Mouse (Mus musculus): ENCODE measurements around the gene B4galt5.
A peak's percentile ranks its signal among the peaks of the same experiment; 100 is the strongest.

Gene B4galt5

DNA sequence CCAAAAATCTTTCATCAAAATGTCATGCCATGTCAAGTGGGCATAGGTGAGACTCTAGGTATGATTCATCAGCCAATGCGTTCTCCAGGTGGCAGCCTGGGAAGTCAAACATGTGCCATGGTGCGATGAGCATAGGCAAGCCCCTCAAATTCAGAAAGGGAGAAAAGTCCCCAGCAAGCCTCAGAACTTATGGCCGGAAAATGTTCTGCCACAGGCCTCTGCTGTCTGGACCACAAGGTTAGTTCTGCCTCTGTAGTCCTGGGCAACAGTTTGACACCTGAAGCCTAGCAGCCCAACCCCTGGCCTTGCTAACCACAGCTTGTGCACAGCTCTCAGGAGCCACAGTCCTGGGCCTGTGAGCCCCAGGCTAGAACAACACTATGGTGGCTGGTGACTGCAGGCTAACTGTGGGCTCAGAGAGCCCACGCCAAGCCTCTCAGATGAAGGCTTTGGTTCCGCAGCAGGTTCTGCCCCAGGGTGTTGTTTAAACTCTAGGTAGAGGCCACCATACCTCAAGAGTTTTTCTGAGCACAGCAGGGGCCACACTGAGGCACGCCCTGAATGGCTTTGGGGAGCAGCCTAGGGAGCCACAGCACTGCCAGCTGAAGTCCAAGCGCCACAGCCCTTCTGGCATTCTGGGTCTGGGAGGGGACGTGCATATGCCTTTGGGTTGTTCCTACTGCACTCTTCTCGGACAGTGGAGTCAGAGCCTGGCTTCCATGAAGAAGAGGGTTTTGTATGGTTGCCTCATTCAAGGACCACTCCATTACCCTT, 14.5 kb upstream of the B4galt5 start:
- DNase-seq (ENCODE audit: extremely low read depth, low read depth) = no peak

DNA sequence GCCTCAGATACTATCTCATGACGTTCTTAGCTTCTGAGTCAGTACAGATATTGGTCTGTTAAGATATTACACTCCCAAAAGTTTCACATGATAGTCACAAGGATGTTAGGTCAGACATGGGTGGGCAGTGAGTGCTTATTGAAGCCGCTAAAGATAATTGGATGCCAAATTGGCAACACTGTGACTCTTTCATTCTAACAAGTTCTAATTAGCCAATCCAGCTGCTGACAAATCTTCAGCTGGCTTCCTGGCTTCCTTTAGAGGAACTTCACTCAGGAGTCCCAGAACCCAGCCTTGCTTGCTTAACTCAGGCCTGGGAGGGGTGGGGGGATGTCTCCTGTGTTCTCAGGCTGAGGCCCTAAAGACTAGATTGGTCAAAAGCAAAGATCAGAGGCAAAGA, 9.5 kb upstream of the B4galt5 start:
- DNase-seq (ENCODE audit: extremely low read depth, low read depth) = no peak

DNA sequence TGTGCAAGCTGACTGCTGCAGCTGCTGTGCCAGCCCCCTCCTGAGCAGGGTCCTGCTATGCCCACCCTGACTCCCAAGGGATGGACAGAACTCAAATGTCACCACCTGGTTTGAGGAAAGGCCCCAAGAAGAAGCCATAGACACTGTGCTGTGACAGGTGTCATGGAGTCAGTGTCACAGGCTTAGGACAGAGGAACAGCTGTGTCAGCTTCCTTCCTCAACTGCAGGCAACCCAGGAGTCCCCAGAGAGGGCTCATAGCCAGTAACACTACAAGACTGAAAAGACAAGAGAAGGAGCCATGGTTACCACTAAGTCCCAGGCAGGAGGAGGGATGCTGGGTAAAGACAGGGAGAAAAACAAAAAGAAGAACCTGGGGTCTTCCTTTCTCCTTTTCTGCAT, 7.9 kb upstream of the B4galt5 start:
- DNase-seq (ENCODE audit: extremely low read depth, low read depth) = no peak

DNA sequence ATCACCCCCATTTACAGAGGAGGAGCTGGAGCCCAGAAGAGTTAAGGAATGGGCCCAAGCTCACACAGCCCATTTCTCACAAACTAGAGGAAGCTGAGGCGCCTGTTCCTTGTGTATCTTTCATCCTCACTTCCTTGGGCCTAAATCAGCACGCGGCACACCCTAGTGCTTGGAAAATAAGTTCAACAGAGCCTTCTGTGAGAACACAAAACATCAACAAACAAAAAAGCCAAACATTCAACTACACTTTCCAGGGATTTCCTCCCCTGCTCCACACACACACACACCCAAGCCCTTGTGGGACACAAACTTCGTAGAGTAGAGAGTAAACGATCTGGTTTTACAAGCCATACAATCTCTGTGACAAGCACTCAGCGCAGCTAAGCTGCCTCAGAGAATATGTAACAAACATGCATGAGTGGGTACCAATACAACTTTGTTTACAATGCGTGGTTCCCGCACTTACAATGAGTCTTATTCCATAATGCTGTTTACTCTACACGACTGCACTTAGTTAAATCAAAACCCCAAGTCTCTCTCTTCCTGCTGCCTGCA, 5.7 kb upstream of the B4galt5 start:
- DNase-seq (ENCODE audit: extremely low read depth, low read depth) = no peak

DNA sequence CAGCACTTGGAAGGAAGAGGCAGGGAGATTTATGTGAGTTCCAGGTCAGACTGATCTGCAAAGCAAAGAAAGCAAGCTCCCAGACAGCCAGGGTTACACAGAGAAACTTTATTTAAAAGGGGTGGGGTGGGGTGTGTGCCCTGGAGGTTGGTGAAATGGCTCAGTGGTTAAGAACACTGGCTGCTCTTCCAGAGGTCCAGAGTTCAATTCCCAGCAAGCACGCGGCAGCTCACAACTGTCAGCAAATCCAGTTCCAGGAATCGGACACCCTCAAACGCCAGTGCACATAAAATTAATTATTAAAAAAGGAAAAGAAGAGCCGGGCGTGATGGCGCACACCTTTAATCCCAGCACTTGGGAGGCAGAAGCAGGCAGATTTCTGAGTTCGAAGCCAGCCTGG, 5.1 kb upstream of the B4galt5 start:
- DNase-seq (ENCODE audit: extremely low read depth, low read depth) = no peak

DNA sequence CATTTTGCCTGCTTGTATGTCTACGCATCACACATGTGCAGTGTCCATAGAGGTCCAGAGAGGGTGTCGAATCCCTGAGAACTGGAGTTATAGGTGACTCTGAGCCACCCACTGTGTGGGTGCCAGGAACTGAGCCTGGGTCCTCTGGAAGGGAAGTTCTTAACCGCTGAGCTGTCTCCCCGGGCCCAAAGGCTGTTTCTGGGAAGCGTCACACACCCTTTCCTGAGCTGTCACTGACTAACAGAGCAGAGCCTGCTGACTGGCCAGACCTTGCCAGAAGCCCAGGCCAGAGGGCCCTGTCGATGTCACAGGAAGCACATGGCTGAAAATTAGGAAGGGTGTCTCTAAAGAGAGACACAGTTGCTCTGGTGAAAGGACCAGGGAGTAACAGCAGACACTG, 3.5 kb upstream of the B4galt5 start:
- DNase-seq (ENCODE audit: extremely low read depth, low read depth) = no peak

DNA sequence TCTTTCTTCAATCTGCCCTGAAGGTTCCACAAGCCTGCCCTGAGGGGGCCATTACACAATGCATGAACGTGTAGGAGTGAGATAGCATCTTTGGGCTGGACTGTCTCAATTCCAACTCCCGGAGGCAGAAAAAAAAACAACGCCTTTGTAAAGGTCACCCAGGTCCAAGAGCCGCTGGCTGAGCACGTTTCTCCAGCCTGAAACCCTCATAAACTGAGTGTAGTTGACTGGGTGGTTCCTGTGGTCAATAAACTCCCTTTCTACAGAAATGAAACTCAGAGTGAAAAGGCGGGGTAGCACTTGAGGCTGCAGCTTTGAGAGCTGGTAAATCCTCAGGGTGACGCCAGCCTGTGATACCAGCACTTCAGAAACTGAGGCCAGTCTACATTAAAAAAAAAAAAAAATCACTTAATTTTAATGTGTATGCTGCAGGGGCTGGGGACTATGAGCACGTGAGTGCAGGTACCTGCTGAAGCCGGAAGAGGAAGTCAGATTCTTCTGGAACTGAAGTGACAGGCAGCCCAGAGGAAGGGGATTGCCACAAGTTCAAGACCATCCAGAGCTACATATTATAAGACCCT, 2.5 kb upstream of the B4galt5 start:
- no peak for DNase-seq (ENCODE audit: extremely low read depth, low read depth)

DNA sequence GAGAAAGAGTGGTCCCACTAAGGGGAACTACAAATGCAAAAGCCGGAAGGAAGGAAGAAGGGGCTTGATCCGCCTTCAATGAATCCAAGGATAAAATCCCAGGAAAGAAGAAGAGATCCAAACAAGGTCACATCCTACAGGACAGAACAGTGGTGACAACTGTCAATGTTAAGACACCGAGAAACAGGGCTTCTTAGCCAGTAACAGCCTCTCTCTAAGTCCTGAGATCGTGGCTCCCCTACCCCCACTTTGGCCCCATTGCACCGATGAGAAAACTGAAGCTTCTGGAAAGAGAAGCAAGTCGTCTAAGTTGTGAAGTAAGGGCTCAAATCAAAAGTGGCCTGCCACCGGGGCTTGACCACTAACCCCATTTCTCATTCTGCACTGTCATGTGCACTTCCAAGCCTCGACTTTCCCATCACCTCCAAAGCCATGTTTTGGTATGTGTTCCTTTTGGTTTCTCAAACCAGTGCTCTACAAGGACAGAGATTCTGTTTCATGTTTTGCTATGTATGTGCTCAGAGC, 1.2 kb upstream of the B4galt5 start:
- no peak for DNase-seq (ENCODE audit: extremely low read depth, low read depth)

DNA sequence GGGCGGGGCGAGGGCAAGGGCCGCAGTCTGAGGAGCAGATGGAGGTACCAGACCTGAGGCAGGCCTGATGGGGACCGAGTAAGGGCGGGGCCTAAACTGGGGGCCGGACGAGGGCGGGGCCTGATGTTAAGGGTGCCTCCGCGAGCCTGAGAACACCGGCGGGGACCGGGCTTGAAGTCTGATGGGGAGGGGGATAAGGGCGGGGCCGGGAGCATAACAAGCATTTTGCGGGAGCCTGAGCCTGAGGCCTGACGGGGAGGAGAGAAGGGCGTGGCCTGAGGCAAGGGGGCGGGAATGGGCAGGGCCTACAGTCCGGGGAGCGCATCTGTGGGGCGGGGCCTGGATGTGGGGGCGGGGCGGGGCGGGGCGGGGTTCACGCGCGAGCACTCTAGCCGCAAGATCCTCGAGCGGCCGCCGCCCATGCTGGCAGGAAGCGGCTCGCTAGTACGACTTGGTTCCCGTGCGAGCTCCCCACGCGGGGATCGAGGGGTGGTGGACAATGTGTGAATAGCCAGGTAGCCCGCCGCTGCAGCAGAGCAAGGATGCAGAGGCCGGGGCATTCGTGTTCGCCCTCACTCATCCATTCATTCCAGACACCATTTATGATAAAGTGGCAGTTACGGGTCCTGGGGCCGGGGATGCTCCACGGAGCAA, 427 bp upstream of the B4galt5 start:
- DNase-seq (ENCODE audit: extremely low read depth, low read depth) = peak; percentile 68

DNA sequence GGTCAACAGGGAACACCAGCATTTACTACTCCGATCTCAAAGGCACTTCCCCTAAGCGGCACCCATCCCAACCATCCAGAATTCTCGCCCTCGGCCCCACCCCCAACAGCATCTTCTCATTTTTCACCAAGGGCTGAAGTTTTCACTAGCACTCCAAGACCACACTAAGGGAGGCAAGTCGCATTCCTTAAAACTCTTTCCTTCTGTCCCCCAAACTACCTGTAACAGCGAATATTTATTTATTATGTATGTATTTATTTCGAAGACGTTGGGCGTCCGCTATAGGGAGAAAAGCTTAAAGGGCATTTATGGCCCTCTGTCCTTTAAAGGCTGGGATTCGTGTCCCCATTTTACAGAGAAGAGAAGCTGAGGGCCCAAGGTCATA, 1.0 kb downstream of the B4galt5 start:
- no peak for DNase-seq (ENCODE audit: extremely low read depth, low read depth)

DNA sequence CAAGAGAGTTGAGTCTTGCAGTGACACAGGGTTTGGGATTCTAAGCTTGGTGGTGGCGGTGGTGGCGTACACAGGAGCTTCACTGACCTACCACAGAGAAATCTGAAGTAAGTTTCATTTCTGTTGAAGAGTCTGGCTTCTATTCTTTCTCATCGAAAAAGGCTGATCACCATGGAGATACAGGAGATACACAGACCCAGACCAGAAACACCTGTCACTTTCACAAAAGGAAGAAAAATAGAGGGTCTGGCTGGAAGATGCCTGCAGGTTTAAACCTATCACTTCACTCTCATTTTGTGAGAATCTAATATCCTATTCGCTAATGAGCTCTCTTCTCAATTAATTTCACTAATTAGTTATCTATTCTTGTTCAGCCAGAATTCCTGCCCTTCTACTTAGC, 1.6 kb downstream of the B4galt5 start:
- DNase-seq (ENCODE audit: extremely low read depth, low read depth) = no peak

DNA sequence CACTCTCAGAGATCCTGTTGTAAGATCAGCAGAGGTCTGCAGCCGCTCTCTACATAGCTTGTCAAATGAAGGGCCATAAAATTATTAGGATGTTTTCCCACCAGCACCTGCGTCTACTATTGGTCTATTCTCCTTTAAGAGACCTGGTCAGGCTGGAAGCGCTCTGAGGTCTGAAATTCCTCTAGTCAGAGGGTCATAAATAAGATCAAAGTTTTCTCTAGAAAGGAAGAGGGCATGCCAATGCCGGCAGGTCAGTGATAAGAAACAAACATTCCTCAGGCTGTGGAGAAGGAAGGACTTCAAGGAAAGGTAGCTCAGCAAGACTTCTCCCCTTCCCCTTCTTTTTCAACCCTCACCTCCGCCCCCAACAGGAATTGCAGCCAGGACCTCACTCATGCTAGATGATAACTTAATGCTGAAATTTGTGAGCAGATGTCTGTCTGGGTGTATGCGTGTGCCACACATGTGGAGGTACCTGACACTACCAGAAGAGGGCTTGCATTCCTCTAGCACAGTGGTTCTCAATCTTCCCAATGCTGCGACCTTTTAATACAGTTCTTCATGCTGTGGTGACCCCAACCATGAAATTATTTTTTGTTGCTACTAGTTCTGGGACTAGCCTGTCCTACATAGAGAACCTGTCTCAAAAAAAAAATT, 3.3 kb downstream of the B4galt5 start:
- no peak for DNase-seq (ENCODE audit: extremely low read depth, low read depth)

DNA sequence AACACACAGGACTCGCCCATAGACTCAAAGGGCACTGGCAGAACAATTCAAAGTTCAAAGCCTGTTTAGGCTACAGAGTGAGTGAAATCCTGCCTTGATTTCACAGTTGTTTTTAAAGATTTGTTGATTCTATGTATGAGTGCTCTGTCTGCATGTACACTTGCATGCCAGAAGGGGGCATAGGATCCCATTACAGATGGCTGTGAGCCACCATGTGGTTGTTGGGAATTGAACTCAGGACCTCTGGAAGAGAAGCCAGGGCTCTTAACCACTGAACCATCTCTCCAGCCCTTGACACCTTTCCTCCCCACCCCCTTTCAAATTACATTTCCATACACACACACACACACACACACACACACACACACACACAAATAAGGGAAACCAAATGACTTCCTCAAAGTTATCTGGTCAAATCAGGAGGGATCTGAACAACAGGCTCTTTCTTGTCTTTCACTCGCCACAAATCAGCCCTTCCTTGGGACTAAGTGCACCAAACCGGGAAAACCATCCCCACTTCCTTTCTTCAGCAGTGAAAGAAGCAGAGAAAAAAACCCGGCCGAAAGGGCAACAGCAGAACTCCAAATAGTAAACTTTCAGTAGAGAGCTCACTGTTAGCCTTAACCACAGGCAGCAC, 4.0 kb downstream of the B4galt5 start:
- no peak for DNase-seq (ENCODE audit: extremely low read depth, low read depth)

DNA sequence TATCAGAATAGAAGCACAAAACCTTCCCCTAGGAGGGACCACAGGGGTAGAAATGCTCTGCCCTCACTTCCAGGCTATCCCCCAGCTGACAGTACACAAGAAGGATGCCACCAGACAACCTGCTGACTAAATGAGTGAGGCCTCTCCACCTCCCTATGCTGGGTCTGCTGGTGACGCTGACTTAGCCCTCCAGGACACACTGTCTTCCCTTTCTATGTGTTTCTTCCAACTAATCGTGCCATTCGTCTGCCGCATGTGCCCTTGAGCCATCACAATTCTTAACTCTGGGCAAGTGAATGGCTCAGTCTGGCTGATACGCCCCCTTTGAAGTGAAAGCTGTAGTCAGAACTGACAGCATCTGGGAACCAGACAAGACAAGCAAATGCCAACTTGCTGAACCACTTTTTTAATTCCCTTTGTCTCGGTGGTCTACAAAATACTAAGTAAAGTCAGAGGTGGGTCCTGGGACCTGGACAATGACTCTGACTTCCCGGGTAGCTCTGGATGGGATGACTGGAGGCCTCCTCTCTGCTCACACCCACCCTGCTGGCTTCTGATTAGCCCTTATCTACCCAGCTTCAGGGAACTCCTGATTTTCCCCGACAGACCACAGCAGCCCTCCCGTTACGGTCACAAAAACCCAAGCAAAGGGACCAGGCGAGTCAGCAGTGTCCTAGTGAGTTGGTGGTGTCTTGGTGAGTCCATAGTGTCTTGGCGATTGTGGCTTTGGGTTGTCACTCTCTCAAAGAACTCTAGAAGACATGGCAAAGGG, 5.4 kb downstream of the B4galt5 start:
- peak; percentile 41 for DNase-seq (ENCODE audit: extremely low read depth, low read depth)

DNA sequence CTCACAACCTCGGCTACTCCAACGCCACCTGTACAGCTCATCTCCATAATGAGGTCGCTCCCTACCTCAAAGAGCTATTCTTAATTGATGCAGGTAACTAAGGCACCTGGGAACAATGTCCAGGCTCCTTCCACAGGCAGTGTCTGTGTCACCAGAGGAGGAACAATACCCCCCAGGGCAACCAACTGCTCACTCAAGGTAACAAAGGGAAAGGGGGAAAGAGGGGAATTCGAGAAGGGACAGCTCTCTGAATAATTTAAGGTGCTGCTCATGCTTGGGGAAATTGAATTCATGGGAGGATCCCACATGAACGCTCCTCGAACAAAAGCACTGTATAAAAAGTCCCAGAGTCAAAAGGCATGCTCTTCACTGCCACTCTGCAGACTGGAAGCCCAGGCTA, 6.1 kb downstream of the B4galt5 start:
- DNase-seq (ENCODE audit: extremely low read depth, low read depth) = no peak

DNA sequence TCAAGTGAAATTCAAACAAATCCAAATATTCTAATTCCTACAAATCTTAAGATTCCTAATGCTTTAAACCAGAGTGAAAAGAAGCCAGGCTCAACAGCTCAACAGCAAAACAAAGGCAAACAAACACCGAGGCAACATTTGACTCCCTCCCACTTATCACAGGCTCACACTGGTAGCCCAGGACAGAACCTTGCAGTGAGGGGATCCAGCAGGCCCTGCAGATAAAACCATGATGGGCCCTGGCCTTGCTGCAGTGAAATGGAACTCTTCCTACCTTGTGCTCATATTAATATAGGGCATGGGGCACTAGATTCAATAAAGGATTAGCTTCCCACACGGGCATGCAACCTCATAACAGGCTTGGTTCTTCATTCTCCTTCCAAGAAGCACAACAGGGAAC, 11.4 kb downstream of the B4galt5 start:
- DNase-seq (ENCODE audit: extremely low read depth, low read depth) = no peak

DNA sequence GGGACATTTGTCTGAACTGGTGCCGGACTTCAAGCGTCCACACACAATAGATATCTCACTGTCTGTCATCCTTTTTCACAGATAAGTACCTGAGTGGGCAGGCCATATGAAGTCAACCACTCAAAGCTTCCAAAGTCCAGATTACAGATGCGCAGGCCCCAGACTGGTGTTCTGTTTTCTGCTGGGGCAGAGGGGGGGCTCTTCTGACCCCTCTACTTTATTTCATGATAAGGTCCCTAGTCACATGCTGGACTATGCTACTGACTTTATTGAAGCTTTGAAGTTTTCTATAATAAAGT, 11.8 kb downstream of the B4galt5 start:
- DNase-seq (ENCODE audit: extremely low read depth, low read depth) = no peak

DNA sequence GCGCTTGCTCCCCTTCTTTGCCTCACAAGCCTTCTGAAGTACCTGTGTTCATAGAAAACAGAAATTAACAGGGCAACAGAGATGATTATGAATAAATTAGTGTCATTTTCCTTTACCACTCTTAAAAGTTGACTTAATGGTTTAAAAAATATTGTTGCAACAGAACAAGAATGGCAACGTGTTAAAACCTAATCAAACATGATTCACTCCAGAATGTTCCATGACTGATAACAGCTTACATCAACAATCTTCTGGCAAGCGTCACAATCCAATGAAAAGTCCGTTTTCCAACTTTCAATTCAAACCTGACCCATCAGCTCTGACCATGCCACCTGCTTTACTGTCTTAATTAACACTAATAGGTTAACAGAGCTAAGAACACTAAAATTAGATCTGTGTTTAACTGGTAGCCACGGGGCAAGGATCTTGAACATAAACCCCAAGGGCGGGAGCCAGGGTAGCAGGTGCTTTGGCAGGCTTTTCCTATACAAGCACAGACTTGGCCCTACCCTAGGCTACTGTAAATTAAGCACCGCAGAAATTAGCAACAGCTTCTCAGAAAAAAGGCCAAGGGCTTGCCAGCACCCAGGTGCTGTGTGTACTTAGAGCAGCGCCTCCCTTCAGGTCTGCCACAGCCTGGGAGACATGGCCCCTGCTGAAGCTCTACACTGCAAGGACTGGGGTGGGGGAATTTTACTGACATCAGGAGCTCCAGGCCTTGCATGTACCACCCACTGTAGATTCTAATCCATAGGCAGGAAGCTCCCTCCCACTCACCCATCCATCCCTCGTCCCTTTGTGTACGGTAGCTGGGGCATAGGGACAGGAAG, 12.4 kb downstream of the B4galt5 start:
- DNase-seq (ENCODE audit: extremely low read depth, low read depth) = no peak

DNA sequence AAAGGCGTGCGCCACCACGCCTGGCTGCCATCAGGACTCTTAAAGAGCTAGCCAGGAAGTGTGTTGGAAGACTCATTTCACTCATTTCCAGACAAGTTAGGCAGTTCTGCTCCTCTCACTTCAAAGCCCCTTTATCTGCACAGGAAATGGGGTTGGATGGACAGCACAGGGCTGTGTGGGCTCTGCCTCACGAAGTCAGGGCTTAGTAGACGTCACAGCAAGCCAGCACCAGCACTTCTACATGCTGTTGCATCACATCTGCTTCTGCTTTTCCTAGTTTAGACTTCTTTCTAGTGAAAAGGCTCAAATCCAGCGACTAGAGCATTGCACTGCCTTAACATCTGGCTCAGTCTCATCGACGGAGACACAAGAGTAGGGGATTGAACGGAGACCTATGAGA, 13.9 kb downstream of the B4galt5 start:
- DNase-seq (ENCODE audit: extremely low read depth, low read depth) = peak; percentile 63

DNA sequence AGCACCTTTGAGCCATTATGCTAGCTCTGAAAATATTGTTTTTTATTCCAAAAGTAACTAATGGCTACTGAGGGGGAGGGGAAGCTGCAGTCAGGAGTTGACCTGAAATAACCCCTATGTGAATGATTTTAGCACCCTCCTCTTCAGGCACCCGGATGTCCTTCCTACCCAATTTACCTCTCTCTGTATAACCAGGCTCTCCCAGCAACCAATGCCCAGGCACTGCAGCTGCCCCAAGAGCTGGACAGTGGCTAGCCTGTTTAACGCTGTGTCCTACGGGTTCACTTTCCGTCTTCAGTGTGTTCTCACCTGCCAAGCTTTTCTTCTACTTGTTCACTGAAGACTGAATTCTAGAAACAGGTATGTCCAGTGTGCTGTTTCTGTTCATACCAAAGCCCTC, 14.7 kb downstream of the B4galt5 start:
- DNase-seq (ENCODE audit: extremely low read depth, low read depth) = no peak
